Mouse (Mus musculus) CH12.LX (cell line): Measurements from ENCODE around the gene Rpn1. TPM values are rescaled to one million over a fixed set of nuclear protein-coding genes. Genes with fewer than 3 reads are reported as not detected.

Experiments used
- DNase-seq: peaks from one replicate; pipeline ENCODE4 v3.0.0-alpha.2; 2013; ENCODE audit errors: extremely low read depth
- H3K27ac ChIP-seq: 2 replicates; pipeline ENCODE4 v1.5.1; 2012; ENCODE audit warnings: low read depth, mild to moderate bottlenecking, control low read depth, moderate library complexity; ENCODE audit not compliant: insufficient read depth
- H3K27me3 ChIP-seq: replicated peaks from 2 replicates; pipeline ENCODE3; 2012; ENCODE audit warnings: inconsistent platforms
- H3K36me3 ChIP-seq, 2 experiments: replicated peaks in 1 of 2; 2 replicates each; pipeline versions ENCODE3 to v1.6.1; 2012; ENCODE audit warnings: inconsistent platforms in 1 of 2, low read length in 1 of 2, mild to moderate bottlenecking in 1 of 2, mixed read lengths in 1 of 2, moderate library complexity in 1 of 2; ENCODE audit not compliant: control insufficient read depth in 1 of 2, insufficient read depth in 1 of 2
- H3K4me1 ChIP-seq, 2 experiments: 2 replicates each; pipeline ENCODE4 v1.6.1; 2012; ENCODE audit warnings: inconsistent platforms in 1 of 2, moderate library complexity in 1 of 2; ENCODE audit not compliant: insufficient read depth in 2 of 2, control insufficient read depth in 1 of 2
- H3K4me2 ChIP-seq: 2 replicates; pipeline ENCODE4 v1.6.1; 2012; ENCODE audit warnings: low read depth, mild to moderate bottlenecking, control low read depth; ENCODE audit not compliant: poor library complexity, insufficient read depth, severe bottlenecking
- H3K4me3 ChIP-seq, 3 experiments: fragments of 150-350 bp in 1 of 3; sonication (generic) in 1 of 3; replicated peaks in 1 of 3; 2 replicates each; pipeline versions ENCODE3 to v1.5.1; 2011 to 2012; ENCODE audit warnings: low read depth in 2 of 3, low read length in 2 of 3, mild to moderate bottlenecking in 2 of 3, moderate library complexity in 2 of 3, control low read depth in 1 of 3, improper control_type of control experiment in 1 of 3, inconsistent platforms in 1 of 3, mixed read lengths in 1 of 3; ENCODE audit not compliant: poor library complexity in 1 of 3
- H3K79me2 ChIP-seq: replicated peaks from 2 replicates; pipeline ENCODE4 v1.6.1; 2012; ENCODE audit warnings: mild to moderate bottlenecking, moderate library complexity; ENCODE audit not compliant: control insufficient read depth, poor library complexity, insufficient read depth, severe bottlenecking; ENCODE audit errors: extremely low read depth
- H3K9ac ChIP-seq: 2 replicates; pipeline ENCODE4 v1.6.1; 2012; ENCODE audit warnings: low read depth, mild to moderate bottlenecking, control low read depth, moderate library complexity; ENCODE audit not compliant: insufficient read depth
- H3K9me3 ChIP-seq: replicated peaks from 2 replicates; pipeline ENCODE3; 2012; ENCODE audit warnings: low read length, inconsistent platforms, mixed read lengths
- BHLHE40 ChIP-seq: IDR thresholded peaks from 2 replicates; pipeline ENCODE4 v1.6.1; 2011; ENCODE audit warnings: mild to moderate bottlenecking, low read depth, low read length, improper control_type of control experiment
- CHD1 ChIP-seq: IDR thresholded peaks from 2 replicates; pipeline ENCODE4 v1.6.1; 2012; ENCODE audit warnings: low read depth, low read length, improper control_type of control experiment, inconsistent platforms
- CHD2 ChIP-seq: IDR thresholded peaks from 2 replicates; pipeline ENCODE4 v1.6.1; 2011; ENCODE audit warnings: low read length, improper control_type of control experiment
- ETS1 ChIP-seq: conservative IDR thresholded peaks from 2 replicates; pipeline ENCODE4 v1.6.1; 2012; ENCODE audit warnings: low read depth, mild to moderate bottlenecking, inconsistent platforms, low read length, improper control_type of control experiment, moderate library complexity
- GABPA ChIP-seq: IDR thresholded peaks from 2 replicates; pipeline ENCODE4 v1.6.1; 2012; ENCODE audit warnings: low read depth, low read length, improper control_type of control experiment, inconsistent platforms; ENCODE audit not compliant: insufficient replicate concordance
- IRF4 ChIP-seq: IDR thresholded peaks from 2 replicates; pipeline ENCODE4 v1.6.1; 2014; ENCODE audit warnings: low read depth, mild to moderate bottlenecking, inconsistent platforms, low read length, improper control_type of control experiment
- JUN ChIP-seq: IDR thresholded peaks from 2 replicates; pipeline ENCODE4 v1.6.1; 2011; ENCODE audit warnings: low read depth, mild to moderate bottlenecking, low read length, improper control_type of control experiment, moderate library complexity; ENCODE audit not compliant: insufficient read depth
- KAT2A ChIP-seq: IDR thresholded peaks from 2 replicates; pipeline ENCODE4 v1.6.1; 2012; ENCODE audit warnings: low read length, improper control_type of control experiment, inconsistent platforms; ENCODE audit not compliant: insufficient replicate concordance
- MAX ChIP-seq: IDR thresholded peaks from 2 replicates; pipeline ENCODE4 v1.6.1; 2011; ENCODE audit warnings: low read length, improper control_type of control experiment
- MAZ ChIP-seq: IDR thresholded peaks from 2 replicates; pipeline ENCODE4 v1.6.1; 2012; ENCODE audit warnings: low read depth, mild to moderate bottlenecking, inconsistent platforms, low read length, improper control_type of control experiment, moderate library complexity
- MEF2A ChIP-seq: IDR thresholded peaks from 2 replicates; pipeline ENCODE4 v1.6.1; 2014; ENCODE audit warnings: low read depth, mild to moderate bottlenecking, inconsistent platforms, low read length, improper control_type of control experiment, borderline replicate concordance
- MYC ChIP-seq: IDR thresholded peaks from 2 replicates; pipeline ENCODE4 v1.6.1; 2011; ENCODE audit warnings: low read depth, mild to moderate bottlenecking, improper control_type of control experiment, low read length
- NELFE ChIP-seq: IDR thresholded peaks from 2 replicates; pipeline ENCODE4 v1.6.1; 2011; ENCODE audit warnings: low read depth, low read length, improper control_type of control experiment
- PAX5 ChIP-seq: IDR thresholded peaks from 2 replicates; pipeline ENCODE4 v1.6.1; 2012; ENCODE audit warnings: low read length, inconsistent platforms, mixed read lengths
- POLR2AphosphoS2 ChIP-seq: IDR thresholded peaks from 2 replicates; pipeline ENCODE4 v1.6.1; 2011; ENCODE audit warnings: low read depth, low read length, improper control_type of control experiment
- RAD21 ChIP-seq: IDR thresholded peaks from 2 replicates; pipeline ENCODE4 v1.6.1; 2011; ENCODE audit warnings: low read depth, mild to moderate bottlenecking, low read length, improper control_type of control experiment, moderate library complexity
- RCOR1 ChIP-seq: conservative IDR thresholded peaks from 2 replicates; pipeline ENCODE4 v1.6.1; 2012; ENCODE audit warnings: low read depth, mild to moderate bottlenecking, inconsistent platforms, low read length, improper control_type of control experiment
- SIN3A ChIP-seq: IDR thresholded peaks from 2 replicates; pipeline ENCODE4 v1.6.1; 2012; ENCODE audit warnings: low read length, improper control_type of control experiment, inconsistent platforms
- SMC3 ChIP-seq: IDR thresholded peaks from 2 replicates; pipeline ENCODE4 v1.6.1; 2011; ENCODE audit warnings: low read depth, low read length, improper control_type of control experiment
- TBP ChIP-seq: conservative IDR thresholded peaks from 2 replicates; pipeline ENCODE4 v1.6.1; 2011; ENCODE audit warnings: low read depth, low read length, improper control_type of control experiment
- UBTF ChIP-seq: IDR thresholded peaks from 2 replicates; pipeline ENCODE4 v1.6.1; 2012; ENCODE audit warnings: low read depth, mild to moderate bottlenecking, inconsistent platforms, low read length, improper control_type of control experiment, moderate library complexity
- USF1 ChIP-seq: IDR thresholded peaks from 2 replicates; pipeline ENCODE4 v1.6.1; 2014; ENCODE audit warnings: low read depth, mild to moderate bottlenecking, inconsistent platforms, low read length, improper control_type of control experiment
- USF2 ChIP-seq: conservative IDR thresholded peaks from 2 replicates; pipeline ENCODE4 v1.6.1; 2011; ENCODE audit warnings: low read depth, low read length, improper control_type of control experiment
- ZC3H11A ChIP-seq: IDR thresholded peaks from 2 replicates; pipeline ENCODE4 v1.6.1; 2012; ENCODE audit warnings: low read depth, mild to moderate bottlenecking, inconsistent platforms, low read length, improper control_type of control experiment
- ZKSCAN1 ChIP-seq: IDR thresholded peaks from 2 replicates; pipeline ENCODE4 v1.6.1; 2012; ENCODE audit warnings: low read depth, inconsistent platforms, low read length, improper control_type of control experiment, borderline replicate concordance
- ZMIZ1 ChIP-seq: IDR thresholded peaks from 2 replicates; pipeline ENCODE4 v1.6.1; 2012; ENCODE audit warnings: low read depth, mild to moderate bottlenecking, inconsistent platforms, low read length, improper control_type of control experiment
- dilution Hi-C: fragments of 300-500 bp; cut with MboI; formaldehyde crosslinking; loops from 2 replicates; pipeline ENCODE4 v1.14.3; 2020; ENCODE audit warnings: low sequenced_read_pairs; ENCODE audit not compliant: extremely low pct_unique_long_range_greater_than_20kb, extremely low pct_ligation_motif_present
- in situ Hi-C: fragments of 300-500 bp; cut with MboI; formaldehyde crosslinking; loops from 3 replicates; pipeline ENCODE4 v1.14.3; 2019; ENCODE audit warnings: low sequenced_read_pairs, low pct_ligation_motif_present, low pct_unique_long_range_greater_than_20kb, mixed read lengths
- polyA plus RNA-seq: library from polyadenylated mRNA; unstranded; fragments of >175 nt; gene quantifications from 2 replicates; pipeline ENCODE4 v1.2.1, GENCODE M21; 2012; ENCODE audit warnings: low read depth; ENCODE audit not compliant: insufficient read length
- total RNA-seq, 2 experiments: library from RNA; depleted of rRNA; stranded (reverse); fragments of 300-350 nt in 1 of 2; fragments of >200 nt in 1 of 2; gene quantifications; 2 replicates each; pipeline ENCODE4 v1.2.3; 2012 to 2014

The Rpn1 gene
- total and polyA plus RNA-seq, 3 experiments: 260 to 366 (median 339) TPM

DNA sequence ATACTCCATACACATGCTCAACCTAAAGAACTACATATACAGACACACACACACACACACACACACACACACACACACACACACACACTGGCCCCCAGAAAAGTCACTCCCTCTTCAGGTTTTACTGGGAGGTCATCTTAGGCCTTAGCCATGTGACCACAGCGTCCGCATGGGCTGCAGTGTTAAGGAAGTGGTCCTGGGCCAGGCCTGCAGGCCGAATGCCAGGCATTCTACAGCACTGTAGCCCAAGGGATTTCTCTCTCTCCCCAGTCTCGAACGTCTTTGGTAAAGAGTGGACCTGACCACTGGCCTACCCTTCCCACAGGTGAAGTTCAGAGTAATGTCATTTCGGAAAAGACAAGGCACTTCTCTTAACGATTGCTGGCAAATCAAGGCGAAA, 62.3 kb downstream of the Rpn1 start:
- peaks cover 11% of the 10 kb centered on the region for H3K9me3 ChIP-seq
- peaks cover 28% of the 10 kb centered on the region for H3K27me3 ChIP-seq
- no peaks in the 10 kb centered on the region for H3K36me3 ChIP-seq
- no peak overlapping the region for H3K4me3 ChIP-seq
- no peaks in the 10 kb centered on the region for H3K79me2 ChIP-seq
- TF ChIP-seq GABPA: no peak
- TF ChIP-seq CHD2: no peak
- no peak for TF ChIP-seq ZKSCAN1
- TF ChIP-seq ZMIZ1: no peak
- no peak for TF ChIP-seq USF2
- no peak for TF ChIP-seq CHD1
- TF ChIP-seq ZC3H11A: no peak
- TF ChIP-seq UBTF: no peak
- TF ChIP-seq USF1: no peak
- TF ChIP-seq MYC: no peak
- no peak for TF ChIP-seq NELFE
- no peak for TF ChIP-seq PAX5
- TF ChIP-seq SIN3A: no peak
- TF ChIP-seq MAZ: no peak
- TF ChIP-seq RCOR1: no peak
- TF ChIP-seq BHLHE40: no peak
- no peaks in the 10 kb centered on the region for H3K4me1 ChIP-seq
- no peak overlapping the region for H3K9ac ChIP-seq
- dilution Hi-C loops (no loop called here), in situ Hi-C loops (no loop called here)
- DNase-seq: no peak
- no peak overlapping the region for H3K4me2 ChIP-seq
- H3K27ac ChIP-seq: no peak overlapping the region

- peaks cover 32% of the 10 kb centered on the region for H3K27me3 ChIP-seq
- in situ Hi-C loops: no loop called here
- peaks cover 10% of the 10 kb centered on the region for H3K9me3 ChIP-seq
- DNase-seq: no peak
- no peak for TF ChIP-seq CHD2
- TF ChIP-seq JUN: no peak
- no peak for TF ChIP-seq IRF4
- TF ChIP-seq MAX: no peak
- no peak for TF ChIP-seq SMC3
- TF ChIP-seq RAD21: no peak
- TF ChIP-seq GABPA: no peak
- no peak for TF ChIP-seq ETS1
- no peak for TF ChIP-seq MEF2A
- TF ChIP-seq MAZ: no peak
- TF ChIP-seq KAT2A: no peak
- TF ChIP-seq POLR2AphosphoS2: no peak
- TF ChIP-seq TBP: no peak
- no peaks in the 10 kb centered on the region for H3K79me2 ChIP-seq
- no peak overlapping the region for H3K4me3 ChIP-seq
- no peaks in the 10 kb centered on the region for H3K4me1 ChIP-seq
- H3K36me3 ChIP-seq: no peaks in the 10 kb centered on the region
- dilution Hi-C loops: no loop called here
- no peak overlapping the region for H3K27ac ChIP-seq
- no peak overlapping the region for H3K9ac ChIP-seq
- no peak overlapping the region for H3K4me2 ChIP-seq
These were observed 63.2 kb downstream of the Rpn1 start for GRCm38 (mm10) chr6:88147411-88148003.
